Mouse (Mus musculus): ENCODE measurements at regions not wholly inside any gene's neighbourhood (a gene's known extent, or its start where the extent isn't known, plus 50 kb on each side); places are given as distances from the start of the nearest gene placed in this dataset.

- no peak for DNase-seq (ENCODE audit: low read depth, low spot score)
Observed at GRCm38 (mm10) chr10:117556027-117556789, 73.1 kb upstream of the Cpm start.

DNA sequence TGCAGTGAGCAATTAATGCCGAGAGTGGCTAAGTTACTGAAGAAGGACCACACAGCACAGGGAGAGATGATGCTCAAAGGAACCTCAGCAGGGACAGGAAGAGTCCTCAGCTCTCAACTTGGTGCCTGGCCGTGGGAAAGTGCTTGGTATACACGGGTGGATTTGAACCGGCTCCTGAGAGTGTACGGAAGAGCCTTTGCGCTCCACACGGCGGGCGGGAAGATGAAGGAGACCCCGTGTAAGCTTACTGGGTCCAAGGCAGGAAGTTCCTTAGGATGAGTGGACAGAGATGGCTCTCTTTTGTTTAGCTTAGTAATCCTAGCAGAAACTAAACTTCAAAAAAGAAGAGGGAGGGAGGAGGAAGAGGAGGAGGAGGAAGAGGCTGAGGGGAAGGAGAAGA is 73.8 kb upstream of the Cpm start:
- DNase-seq (ENCODE audit: low read depth, low spot score) = no peak

- DNase-seq (ENCODE audit: low read depth, low spot score) = no peak
Observed at GRCm38 (mm10) chr10:117555044-117555443, 74.3 kb upstream of the Cpm start.

- no peak for DNase-seq (ENCODE audit: low read depth, low spot score)
Observed at GRCm38 (mm10) chr10:117554533-117554932, 74.8 kb upstream of the Cpm start.

DNA sequence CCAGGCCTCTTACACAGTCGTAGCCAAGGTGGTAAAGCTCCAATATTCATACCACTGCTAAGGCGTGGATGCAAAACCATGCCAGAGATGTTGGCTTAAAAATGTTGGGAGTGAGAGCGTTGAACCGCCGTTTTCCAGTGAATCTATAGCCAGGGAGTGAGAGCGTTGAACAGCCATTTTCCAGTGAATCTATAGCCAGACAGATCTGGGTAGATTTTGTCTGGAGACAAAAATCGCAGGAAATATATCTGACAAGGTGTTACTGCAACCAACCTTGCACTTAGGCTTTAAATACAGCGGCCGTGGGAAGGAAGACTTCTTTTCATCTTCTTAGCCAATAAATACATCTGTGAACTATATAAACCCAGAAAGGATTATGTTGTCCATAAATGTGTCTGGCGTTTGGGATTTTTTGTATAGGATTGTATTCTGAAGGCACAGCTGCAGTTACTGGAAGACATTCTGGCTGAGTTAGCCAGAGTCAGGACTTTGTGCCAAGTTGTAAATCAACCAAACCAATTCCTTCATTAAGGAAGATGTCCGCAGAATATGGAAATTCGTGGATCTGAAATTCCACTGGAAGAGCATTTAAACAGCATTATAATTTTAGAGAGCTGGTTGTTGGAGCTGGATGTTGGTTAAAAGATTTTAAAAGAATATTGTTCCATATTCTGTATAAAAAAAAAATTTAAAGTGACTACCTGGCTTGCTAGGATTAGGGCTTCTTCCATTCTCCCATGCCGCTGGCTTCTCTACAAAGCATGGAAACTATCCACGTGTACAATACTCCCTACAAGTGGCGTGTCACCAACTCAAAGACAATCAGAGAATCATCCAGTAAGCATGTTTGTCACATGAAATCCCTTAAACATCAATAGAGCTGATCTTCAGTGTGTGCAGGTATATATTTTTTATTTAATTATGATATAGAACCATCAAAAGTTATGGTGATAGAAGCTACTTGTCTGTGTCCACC is 75.8 kb upstream of the Cpm start:
- DNase-seq (ENCODE audit: low read depth, low spot score) = no peak

GRCm38 (mm10) chr10:117552049-117552652 is 77.1 kb upstream of the Cpm start:
- DNase-seq (ENCODE audit: low read depth, low spot score) = no peak

DNA sequence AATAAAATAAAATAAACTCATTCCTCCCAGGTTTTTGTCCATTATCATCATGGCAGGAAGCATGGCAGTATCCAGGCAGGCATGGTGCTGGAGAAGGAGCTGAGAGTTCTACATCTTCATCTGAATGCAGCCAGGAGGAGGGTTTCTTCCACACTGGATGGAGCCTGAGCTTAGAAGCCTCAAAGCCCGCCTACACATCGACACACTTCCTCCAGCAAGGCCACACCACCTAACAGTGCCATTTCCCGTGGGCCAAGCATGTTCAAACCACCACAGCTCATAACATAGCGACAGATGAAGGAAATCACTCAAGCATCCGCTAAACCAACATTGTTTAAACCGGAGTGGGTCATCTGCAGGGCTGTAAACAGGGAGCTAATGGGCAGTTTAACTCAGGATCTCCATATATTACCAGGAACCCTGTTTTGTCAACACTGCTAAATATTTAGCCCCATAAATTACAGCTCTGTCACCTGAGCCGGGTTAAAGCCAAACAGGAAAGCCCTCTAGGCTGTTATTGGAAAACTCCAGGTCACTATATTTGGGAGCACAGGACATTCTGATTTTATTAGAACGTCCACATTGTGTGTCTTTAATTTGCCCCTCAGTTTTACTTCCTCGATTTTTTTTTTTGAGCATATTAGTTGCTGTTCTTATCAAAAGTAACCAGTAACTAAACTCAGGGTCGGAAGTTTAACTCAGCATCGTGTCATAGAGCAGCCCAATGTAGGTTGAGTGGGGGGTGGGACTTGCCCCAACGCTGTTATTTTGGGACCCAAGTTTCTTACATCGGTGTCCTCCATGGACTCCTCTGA is 77.9 kb upstream of the Cpm start:
- no peak for DNase-seq (ENCODE audit: low read depth, low spot score)

- DNase-seq (ENCODE audit: low read depth, low spot score) = no peak
Observed at GRCm38 (mm10) chr10:117549854-117550605, 79.3 kb upstream of the Cpm start.

GRCm38 (mm10) chr10:117549506-117549830 is 79.8 kb upstream of the Cpm start:
- no peak for DNase-seq (ENCODE audit: low read depth, low spot score)

DNA sequence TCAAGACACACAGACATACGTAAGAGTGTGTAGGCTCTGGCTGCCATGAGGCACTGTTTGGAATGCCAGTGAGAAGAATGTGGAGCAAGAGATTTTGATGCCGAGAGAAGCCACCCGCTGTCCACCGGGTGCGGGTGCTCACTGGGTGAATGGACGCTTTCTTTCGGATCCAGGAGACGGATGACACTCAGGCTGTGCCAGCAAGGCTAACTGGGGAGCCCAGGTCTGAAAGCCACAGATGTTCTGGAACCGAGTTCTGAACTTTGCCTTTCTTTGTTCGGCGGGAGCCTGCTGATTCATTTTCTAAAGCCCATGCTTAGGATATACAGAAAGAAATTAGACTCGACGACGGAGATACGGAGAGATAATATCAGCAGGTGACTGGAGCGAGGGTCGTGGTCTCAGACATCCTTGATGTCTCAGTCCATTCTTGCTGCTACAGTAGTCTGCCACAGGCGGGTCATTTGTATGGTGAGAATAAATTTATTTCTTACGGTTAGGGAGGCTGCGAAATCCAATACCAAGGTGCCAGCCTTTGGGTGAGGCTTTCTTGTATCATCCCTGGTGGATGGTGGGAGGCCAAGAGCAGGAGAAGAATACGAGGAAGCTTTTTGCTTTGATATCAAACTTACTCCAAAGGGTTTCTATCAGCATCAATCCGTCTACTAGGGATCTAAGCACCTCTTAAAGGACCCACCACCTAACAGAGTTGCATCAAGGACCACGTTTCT is 80.4 kb upstream of the Cpm start:
- no peak for DNase-seq (ENCODE audit: low read depth, low spot score)

DNA sequence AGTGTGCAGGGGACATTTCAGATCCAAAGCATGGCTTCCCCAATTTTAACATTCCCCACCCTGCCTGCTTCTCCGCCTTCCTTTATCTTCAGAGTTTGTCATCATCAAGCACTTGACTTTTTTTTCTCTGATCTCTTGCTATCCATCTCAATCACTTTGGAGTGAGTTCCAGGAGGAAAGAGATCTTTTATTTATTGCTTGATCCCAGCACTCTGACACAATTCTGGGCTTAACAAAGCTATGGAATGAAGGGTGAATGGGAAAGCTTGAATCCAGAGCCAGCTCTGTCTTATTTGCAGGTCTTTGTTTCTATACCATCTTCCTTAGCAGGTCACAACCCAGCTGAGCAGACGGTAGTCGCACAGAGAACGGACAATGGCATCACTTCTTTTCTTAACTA is 81.0 kb upstream of the Cpm start:
- DNase-seq (ENCODE audit: low read depth, low spot score) = no peak

DNA sequence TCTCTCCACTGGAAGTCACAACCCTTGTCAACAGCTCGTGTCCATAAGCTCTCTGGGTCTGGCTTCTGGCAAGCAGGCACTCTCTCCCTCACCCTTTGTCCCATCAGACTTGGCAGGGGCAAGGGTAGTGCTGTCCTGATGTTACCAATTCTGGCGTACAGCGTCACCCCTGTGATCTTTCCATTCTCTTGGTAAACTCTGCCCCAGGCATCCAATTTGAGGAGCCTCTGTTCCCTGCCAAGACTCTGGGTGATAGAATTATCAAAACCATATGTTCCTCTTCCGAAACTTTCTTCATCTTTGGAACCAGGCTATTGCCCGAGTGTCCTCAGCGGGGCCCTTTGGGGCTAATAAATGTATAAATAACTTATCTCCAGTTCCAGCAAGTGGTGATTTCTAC is 82.0 kb upstream of the Cpm start:
- no peak for DNase-seq (ENCODE audit: low read depth, low spot score)

DNA sequence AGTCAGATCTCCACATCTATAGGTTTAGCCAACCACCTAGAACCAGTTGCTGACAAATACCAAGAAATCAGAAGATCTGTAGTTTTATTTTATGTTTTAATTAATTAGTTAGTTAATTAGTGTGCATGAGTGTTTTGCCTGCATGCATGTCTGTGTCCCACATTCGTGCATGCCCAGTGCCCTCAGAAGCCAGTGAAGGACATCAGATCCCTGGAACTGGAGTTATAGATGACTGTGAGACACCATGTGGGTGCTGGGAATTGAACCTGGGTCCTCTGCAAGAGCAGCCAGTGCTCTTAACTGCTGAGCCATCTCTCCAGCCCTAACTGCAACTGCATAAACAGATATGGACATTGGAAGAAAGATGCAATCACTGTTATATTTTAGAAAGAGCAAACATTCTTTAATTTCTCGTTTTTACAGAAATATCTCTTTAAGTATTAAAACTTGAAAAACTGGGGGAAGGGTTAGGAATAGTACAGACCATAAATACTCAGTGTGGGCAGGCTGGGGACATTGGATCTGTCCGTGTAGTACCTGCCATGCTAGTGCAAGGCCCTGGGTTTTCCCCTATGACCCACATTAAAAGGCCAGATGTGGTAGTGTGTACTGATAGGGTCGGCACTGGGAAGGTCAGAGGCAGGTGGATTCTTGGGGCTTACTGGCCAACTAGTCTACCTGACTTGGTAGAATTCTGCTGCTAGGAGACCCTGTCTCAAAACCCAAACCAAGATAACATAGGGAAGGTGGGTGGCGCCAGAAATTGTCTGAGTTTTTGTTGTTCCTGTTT is 83.3 kb upstream of the Cpm start:
- no peak for DNase-seq (ENCODE audit: low read depth, low spot score)

DNA sequence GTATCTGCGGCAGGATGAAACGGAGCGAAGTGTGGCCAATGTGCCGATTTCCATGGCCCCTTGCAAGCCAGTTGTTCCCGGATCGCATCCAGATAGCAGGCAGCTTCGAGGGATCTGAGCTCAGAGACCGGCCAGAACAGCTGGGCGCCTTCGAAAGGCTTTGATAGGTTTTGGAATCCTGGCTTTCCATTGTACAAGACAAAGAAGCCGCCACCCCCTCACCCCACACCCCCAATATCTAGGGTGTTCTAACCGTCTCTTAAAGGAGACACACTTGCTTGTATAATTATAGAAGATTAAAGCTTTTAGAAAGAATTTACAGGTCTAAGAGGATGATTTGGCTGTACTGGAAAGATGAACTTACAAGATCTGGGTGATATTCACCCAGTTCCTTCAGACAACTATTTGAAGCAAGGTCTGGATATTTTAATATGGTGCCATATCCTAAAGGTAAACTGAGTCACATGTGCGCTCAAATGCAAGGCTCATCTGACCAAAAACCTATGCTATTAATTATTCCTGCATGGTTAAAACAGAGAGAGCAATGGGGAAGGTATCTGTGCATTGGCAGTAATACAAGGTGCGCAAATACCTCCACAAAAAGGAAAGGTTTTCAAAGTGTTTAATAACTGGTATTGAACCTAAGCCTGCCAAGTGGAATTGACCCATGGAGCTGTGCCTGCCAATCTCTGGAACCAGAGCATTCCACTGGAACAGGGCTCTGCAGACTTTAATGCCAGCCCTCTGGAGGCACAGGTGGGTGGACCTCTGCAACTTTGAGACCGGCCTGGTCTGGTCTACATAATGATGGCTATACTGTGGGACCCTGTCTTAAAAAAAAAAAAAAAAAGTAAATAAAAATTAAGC is 84.4 kb upstream of the Cpm start:
- DNase-seq (ENCODE audit: low read depth, low spot score) = no peak

DNA sequence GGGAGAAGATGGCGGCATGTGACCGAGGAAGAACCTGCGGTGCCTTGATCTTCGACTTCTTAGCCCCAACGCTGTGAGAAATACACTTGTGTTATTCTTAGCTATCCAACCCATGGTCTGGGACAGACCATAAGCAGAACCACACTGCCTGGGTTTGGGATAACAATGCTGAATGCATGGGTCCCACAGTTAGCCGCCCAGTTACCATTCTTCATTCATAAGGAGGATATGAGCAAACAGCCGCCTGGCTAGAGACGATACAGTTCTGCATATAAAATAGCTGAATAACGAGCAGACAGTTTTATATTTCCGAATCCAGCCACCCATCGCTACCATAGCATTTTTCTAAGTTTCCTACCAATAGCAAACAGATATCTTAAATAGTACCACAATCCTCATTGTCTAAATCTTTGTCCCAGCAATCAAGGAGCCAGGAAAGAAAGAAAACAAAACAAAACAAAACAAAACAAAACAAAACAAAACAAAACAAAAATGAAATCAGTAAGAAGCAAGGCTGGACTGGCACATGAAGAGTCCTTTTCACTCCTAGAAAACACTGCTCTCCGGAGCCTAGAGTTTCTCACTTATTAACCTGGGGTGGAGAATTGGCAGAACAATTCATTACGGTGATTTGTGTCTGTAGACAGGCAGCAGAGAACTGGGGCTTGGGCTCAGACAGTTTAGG is 85.2 kb upstream of the Cpm start:
- no peak for DNase-seq (ENCODE audit: low read depth, low spot score)

DNA sequence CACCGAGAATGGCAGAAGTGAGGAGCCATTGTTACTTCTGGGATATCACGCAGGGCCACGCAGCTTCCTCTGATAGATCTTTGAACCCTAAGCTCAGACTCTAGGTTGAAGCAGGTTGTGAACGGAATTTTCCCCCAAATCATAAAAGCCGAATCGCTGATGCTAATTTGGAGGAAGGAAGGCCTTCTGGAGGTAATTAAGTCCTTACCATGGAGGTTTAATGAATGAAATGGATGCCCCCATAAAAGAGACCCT is 85.7 kb upstream of the Cpm start:
- DNase-seq (ENCODE audit: low read depth, low spot score) = no peak

GRCm38 (mm10) chr10:117542886-117543695 is 86.2 kb upstream of the Cpm start:
- no peak for DNase-seq (ENCODE audit: low read depth, low spot score)

Data from retina, adult 2 months (tissue).